Mouse (Mus musculus) erythroid progenitor cell, adult 5-6 weeks (primary cell): ENCODE results near the gene Ccdc17. TPM values are rescaled to one million over a fixed set of nuclear protein-coding genes. Genes with fewer than 3 reads are reported as not detected.

Source experiments
- ATAC-seq: replicated peaks from 2 replicates; pipeline ENCODE4 v1.8.0; 2016; ENCODE audit warnings: moderate number of reproducible peaks, mild to moderate bottlenecking, moderate TSS enrichment, inconsistent platforms; ENCODE audit not compliant: poor library complexity, low FRiP score, severe bottlenecking
- total RNA-seq, 2 experiments: library from RNA; stranded (forward) in 1 of 2; stranded (reverse) in 1 of 2; fragments of 150-400 nt in 1 of 2; fragments of 186-747, 209-891 nt in 1 of 2; gene quantifications; 2 replicates each; pipeline versions ENCODE4 v1.2.3 to v1.2.4; 2015 to 2017; ENCODE audit warnings: low replicate concordance in 2 of 2

Gene Ccdc17
- total RNA-seq (2015; ENCODE audit: low replicate concordance) (5.9 TPM in 1 of 2 replicates, not detected in the other), total RNA-seq (2017; ENCODE audit: low replicate concordance) (2.6 and 5.3 TPM in 2 replicates)

- ATAC-seq: no peak
Observed at GRCm38 (mm10) chr4:116596379-116596778, at the start of gene Ccdc17. TSS of gene Ccdc17 (plus strand) at chr4:116596654.

- ATAC-seq: no peak
Observed at GRCm38 (mm10) chr4:116550432-116550831, 46.0 kb upstream of the Ccdc17 start.

- no peak for ATAC-seq
Observed at GRCm38 (mm10) chr4:116553035-116553434, 43.4 kb upstream of the Ccdc17 start.

GRCm38 (mm10) chr4:116555413-116556300, 40.8 kb upstream of the Ccdc17 start, which contains the start of gene Tmem69:
TSS of gene Tmem69 (minus strand) at chr4:116555936.
- ATAC-seq: peak; percentile 39; the same call in 1 of the 2 replicates

DNA sequence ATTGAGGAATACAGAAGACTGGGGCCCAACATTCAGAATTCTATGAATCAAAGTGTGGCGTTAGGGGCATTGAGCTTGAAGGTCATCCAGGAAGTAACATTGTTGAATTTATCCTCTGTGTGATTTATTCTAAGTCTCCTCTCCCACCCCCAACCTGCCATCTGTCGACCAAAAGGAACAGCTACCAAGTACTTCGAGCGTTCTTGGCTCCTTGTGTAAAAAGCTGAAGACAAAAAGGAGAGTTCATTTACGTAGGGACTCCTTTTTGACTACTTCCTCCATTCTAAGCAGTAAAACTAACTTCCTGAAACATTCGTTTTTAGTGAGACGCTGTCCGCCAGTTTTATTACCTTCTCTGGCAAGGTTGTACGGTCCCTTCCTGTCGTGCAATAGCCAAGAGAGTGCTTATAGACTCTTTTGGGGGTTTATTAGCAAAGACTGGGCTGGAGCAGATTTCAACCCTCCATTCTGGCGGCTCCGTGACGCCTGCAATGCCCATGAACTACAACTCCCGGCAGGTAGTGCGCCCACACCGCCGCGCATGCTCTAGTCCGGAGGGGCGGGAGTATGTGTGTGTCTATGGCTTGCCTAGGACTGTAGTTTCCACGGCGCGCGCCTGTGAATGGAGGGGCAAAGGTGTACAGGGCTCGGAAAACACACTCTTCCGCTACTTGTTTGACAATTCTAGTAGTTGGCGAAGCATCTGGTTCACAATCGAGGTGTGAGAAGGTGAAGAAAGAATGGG, 39.7 kb upstream of the Ccdc17 start:
- ATAC-seq: peak; percentile 88

DNA sequence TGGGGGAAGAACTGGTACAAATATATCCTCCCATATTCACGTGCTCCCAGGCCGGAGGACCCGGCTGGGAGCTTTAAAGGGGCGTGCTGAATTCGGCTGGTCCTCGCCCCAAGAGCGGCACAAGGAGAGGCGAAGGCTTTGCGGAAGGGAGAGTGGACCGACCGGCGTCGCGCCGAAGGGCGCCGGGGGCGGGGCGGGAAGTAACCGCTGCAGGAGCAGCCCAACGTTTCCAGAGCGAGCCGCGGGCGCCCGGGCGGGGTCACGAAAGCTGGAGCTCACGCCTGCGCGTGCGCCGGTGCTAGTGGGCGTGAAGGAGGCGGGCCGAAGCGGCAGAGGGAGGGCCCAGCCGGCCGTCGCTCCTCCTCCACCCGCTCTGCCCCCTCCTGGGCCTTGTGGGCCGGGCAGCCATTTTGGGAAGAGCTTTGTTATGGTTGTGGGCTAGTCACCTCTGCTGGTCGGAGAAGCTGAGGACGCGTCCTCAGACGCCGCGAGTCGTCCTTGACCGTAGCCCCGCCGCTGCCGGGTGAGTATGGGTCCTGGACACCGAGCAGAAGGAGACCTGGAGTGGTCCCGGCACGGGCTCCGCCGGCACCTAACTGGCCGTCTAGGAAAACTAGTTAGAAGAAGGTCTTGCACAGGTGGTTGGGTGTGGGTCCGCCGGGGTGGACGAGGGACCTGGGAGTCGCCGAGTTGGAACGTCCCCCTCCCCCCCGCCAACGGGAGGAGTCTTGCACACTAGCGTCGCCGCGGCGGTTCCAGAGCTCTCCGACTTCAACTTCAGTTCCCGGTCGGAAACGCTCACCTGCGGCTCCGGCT, 38.9 kb upstream of the Ccdc17 start, which contains the start of gene Gpbp1l1:
Gpbp1l1 (plus strand) TSS at position 353 of the 816 bp plus-strand sequence.
- peak; percentile 84 for ATAC-seq

DNA sequence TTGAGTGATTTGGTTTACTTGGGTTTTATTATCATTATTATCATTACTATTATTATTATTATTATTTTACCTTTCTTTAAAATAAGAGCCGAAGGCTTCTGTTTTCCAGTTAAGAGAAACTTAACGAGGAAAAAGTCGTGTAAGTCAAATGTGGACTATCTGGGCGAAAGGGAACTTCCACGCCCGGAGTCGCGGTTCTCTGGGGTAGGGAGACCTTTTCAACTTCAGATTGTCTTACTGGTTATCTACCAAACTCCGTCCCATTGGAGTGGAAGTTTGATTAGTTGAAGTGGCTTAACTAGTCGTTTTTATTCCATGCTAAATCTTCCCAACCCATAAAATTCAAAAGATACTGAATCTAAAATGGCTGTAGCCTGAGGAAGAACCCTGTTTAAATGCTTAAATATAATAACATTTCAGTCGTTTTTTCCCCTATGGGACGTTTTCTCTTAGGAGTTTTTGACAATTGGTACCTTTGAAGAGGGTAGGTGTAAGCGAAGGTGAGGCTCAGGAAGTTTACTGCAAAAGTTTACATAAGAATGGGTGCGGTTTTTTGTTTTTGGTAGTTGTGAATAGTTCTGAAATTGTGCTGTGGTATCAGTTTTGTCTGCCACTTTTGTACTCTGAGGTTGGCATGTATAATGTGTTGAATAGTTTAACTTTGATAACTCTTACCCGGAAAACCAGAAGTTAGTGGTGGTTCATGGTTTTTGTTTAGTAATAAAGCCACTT, 38.1 kb upstream of the Ccdc17 start:
- no peak for ATAC-seq

DNA sequence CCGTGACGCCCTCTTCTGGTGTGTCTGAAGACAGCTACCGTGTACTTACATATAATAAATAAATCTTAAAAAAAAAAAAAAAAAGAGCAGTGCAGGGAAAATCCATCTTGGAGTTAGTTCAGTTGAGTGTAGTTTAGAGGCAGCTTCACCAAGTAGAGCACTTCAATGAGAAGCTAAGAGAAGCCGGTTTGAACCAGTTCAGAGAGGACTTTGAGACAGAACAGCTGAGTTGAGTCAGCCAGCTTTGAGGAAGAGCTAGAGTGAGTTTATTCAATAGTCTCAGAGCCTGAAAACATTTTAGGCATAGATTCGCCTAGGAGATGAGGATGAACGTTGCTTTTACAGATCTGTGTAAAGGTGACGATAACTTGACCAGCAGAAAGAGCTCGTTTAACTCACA, 661 bp upstream of the Ccdc17 start:
- ATAC-seq: no peak

- ATAC-seq: peak; percentile 97
Observed at GRCm38 (mm10) chr4:116596978-116597881, 776 bp downstream of the Ccdc17 start.

DNA sequence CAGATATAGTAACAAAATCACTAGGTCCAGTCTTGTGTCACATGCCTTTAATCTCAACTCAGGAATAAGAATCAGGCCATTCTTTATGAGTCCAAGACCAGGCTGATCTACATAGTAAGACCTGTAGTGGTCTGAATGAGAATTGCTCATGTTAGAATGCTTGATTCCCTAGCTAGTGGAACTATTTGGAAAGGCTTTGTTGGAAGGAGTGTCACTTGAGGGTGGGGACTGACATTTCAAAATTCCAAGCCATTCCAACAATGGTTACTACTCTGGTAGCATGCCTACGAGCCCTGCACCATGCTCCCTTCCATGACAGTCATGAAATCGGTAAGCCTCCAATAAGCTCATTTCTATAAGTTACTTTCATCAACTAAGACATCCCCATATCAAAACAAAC, 16.2 kb downstream of the Ccdc17 start:
- ATAC-seq: no peak

- ATAC-seq: no peak
Observed at GRCm38 (mm10) chr4:116615237-116615636, 18.8 kb downstream of the Ccdc17 start.

DNA sequence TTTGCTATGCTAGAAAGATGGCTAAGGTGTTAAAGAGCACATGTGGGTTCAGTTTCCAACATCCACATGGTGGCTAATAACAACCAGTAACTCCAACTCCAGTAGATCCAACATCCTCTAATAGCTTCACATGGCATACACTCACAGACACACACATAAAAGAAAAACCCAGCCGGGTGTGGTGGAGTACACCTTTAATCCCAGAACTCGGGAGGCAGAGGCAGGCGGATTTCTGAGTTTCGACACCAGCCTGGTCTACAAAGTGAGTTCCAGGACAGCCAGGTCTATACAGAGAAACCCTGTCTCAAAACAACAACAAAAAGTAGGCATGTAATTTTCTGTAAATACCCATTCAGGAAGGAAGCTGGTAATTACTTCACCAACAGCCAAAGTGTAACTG, 28.4 kb downstream of the Ccdc17 start:
- ATAC-seq: no peak

GRCm38 (mm10) chr4:116626658-116627358, 30.4 kb downstream of the Ccdc17 start:
- peak; percentile 87 for ATAC-seq

DNA sequence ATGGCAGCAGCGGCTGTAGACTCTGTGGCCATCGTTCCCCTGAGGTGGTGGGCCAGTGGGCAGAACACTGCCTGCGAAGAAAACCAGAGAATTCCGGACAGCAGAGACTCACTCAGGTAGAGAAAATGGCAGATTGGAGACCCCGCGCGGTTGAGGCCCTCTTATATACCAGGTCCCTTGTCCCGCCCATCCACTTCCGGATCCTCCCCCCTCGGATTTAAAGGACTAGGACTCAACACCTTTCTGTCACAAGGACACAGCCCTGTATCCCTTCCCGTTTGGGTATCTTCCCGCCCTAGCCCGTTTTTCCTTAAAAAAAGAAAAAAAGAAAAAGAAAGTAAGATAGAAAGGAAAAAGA, 30.9 kb downstream of the Ccdc17 start:
- ATAC-seq: peak; percentile 90

GRCm38 (mm10) chr4:116627722-116628662, 31.5 kb downstream of the Ccdc17 start, which contains the start of gene Nasp:
TSS of gene Nasp (minus strand) at chr4:116627941.
- ATAC-seq: peak; percentile 62

- no peak for ATAC-seq
Observed at GRCm38 (mm10) chr4:116635197-116635596, 38.7 kb downstream of the Ccdc17 start.
